Mouse (Mus musculus) lung, adult 2 months (tissue): ENCODE results near the gene Fbxw8. TPM values are rescaled to one million over a fixed set of nuclear protein-coding genes. Genes with fewer than 3 reads are reported as not detected.
A peak's percentile ranks its signal among the peaks of the same experiment; 100 is the strongest.

Experiments used
- DNase-seq: peaks from one replicate; pipeline ENCODE4 v3.0.0; 2022
- H3K4me1 ChIP-seq: fragments of 200-500 bp; 2 replicates; pipeline ENCODE4 v1.6.1; 2011; ENCODE audit warnings: low read length; ENCODE audit not compliant: control insufficient read depth, insufficient read depth
- H3K4me3 ChIP-seq: fragments of 200-500 bp; replicated peaks from 2 replicates; pipeline ENCODE3; 2011; ENCODE audit warnings: low read depth, mild to moderate bottlenecking, control low read depth, low read length; ENCODE audit errors: extremely low read depth
- CTCF ChIP-seq: fragments of 200-500 bp; IDR thresholded peaks from 2 replicates; pipeline ENCODE4 v1.5.1; 2011; ENCODE audit warnings: mild to moderate bottlenecking, low read length, control low read depth; ENCODE audit not compliant: insufficient read depth
- POLR2A ChIP-seq: fragments of 200-500 bp; IDR thresholded peaks from 2 replicates; pipeline ENCODE4 v1.6.1; 2011; ENCODE audit warnings: low read depth, mild to moderate bottlenecking, control low read depth, low read length, borderline replicate concordance; ENCODE audit errors: extremely low read depth
- WGBS: fragments of 180-500 bp; shearing (Covaris S2); methylation state at CpG from one replicate; pipeline ENCODE4 v1.1.7; 2018; 5-methylcytosine and 5-hydroxymethylcytosine counted together
- polyA plus RNA-seq: library from polyadenylated mRNA; depleted of rRNA; stranded (reverse); fragments of >200 nt; gene quantifications from 2 replicates; pipeline ENCODE4 v1.2.3, GENCODE M21; 2012

Gene Fbxw8
- polyA plus RNA-seq, 1 experiment: 79.1 TPM

GRCm38 (mm10) chr5:118083060-118083638, 72.1 kb downstream of the Fbxw8 start:
- no peak for TF ChIP-seq CTCF
- no peak for TF ChIP-seq POLR2A
- WGBS: 37% methylated on average over 12 of the region's 12 CpGs
- Histone ChIP-seq H3K4me1 (peaks cover 25% of the 10 kb centered on the region), H3K4me3 (no peak overlapping the region)
- no peak for DNase-seq

DNA sequence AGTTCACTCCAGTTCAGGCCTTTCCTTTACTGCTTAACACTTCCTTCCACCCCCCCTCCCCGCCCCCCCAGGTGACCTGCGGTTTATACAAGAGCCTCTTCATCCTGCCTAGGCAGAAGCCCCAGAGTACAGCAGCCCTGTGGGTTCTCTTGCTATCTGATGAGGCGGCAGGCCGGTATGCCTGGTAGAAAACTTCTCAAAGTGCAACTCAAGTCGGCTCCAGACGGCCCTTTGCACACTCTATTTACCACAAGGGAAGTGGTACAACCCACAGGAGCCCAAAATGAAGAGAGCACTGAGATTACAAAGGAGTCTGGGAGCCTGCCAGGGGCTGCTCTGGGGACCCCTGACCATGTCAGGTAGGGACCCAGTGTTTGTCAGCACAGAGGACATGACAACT, 73.3 kb downstream of the Fbxw8 start:
- DNase-seq: no peak
- H3K4me3 ChIP-seq: no peak overlapping the region
- 48% methylated on average over 6 of the region's 6 CpGs for WGBS

DNA sequence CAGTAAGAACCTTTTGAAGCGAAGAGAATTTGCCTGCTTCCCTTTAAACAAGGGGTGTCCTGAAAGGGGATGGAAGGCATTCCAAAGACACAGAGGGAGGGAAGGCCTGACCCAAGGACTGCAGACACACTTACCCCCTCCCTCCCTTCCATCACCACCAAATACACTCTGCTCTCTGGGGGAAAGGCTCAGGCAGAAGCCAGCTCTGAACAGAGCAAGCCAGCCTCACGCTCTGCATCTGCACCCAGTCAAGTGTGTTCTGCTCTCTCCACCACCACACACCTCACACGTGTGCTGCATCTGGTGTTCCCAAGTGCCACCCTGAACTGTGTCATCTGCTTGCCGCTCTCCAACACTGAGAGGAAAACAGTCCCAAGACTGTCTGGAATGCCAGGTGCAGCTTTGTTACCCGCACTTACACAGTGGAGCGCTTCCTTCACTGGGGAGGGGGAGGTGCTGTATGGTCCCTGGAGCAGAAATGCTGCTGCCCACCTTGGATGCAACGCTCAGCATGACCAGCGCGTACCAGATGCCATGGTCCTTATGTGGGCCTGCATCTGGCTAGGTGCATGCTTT, 73.8 kb downstream of the Fbxw8 start:
- WGBS: 77% methylated on average over 9 of the region's 9 CpGs
- Histone ChIP-seq H3K4me3 (no peak overlapping the region), H3K4me1 (peaks cover 25% of the 10 kb centered on the region)
- DNase-seq: no peak
- TF ChIP-seq CTCF (no peak), POLR2A (no peak)

More for the DNA sequence above, 73.3 kb downstream of the Fbxw8 start:
- peaks cover 25% of the 10 kb centered on the region for H3K4me1 ChIP-seq
- no peak for TF ChIP-seq CTCF
- no peak for TF ChIP-seq POLR2A

GRCm38 (mm10) chr5:118079839-118080250, 75.4 kb downstream of the Fbxw8 start:
- no peak for DNase-seq
- no peak overlapping the region for H3K4me3 ChIP-seq
- TF ChIP-seq CTCF: no peak
- TF ChIP-seq POLR2A: no peak
- peaks cover 25% of the 10 kb centered on the region for H3K4me1 ChIP-seq
- WGBS: 81% methylated on average over 11 of the region's 11 CpGs

DNA sequence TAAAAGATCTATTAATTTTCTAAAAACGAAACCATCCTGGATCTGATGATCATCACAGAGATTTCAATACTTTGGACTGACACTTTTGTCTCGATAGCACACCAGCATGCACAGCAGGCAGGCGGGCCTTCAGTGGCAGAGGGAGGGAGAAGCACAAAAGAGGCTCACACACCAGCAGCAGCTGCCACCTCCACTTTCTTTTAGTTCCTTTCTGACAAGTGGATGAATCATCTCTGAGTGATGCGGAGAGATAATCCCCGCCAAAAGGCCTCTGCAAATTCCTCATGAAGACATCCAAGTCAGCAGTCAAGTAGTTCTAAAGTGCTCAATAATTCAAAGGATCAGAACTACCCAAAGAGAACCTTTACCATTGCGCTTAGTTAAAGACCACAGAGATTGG, 75.9 kb downstream of the Fbxw8 start:
- H3K4me3 ChIP-seq: no peak overlapping the region
- peaks cover 21% of the 10 kb centered on the region for H3K4me1 ChIP-seq
- WGBS: 76% methylated on average over 6 of the region's 6 CpGs
- TF ChIP-seq CTCF (no peak), POLR2A (no peak)
- DNase-seq: no peak

DNA sequence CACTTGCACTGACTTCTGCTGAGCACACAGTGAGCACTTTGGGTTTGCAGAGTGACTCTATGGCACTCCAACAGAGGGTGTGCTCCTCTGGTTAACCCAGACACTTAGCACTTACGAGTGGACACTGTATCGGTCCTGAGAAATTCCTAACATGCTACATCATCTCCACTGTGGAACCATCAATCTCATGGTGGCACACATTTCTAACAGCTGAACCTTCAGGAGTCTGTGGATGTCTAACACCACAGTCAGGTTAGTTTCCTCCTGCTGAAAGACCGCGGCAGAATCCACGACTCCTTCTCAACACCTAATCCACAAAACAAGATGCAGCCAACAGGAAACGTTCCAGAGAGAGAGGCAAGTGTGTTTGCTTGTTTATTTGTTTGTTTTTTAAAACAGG, 76.7 kb downstream of the Fbxw8 start:
- TF ChIP-seq POLR2A: no peak
- no peak for TF ChIP-seq CTCF
- no peak for DNase-seq
- H3K4me3 ChIP-seq: no peak overlapping the region
- H3K4me1 ChIP-seq: peaks cover 15% of the 10 kb centered on the region
- whole genome bisulfite sequencing: 79% methylated on average over 6 of the region's 6 CpGs

GRCm38 (mm10) chr5:118076721-118077592, 78.3 kb downstream of the Fbxw8 start:
- no peak for DNase-seq
- H3K4me1 ChIP-seq: peaks cover 6% of the 10 kb centered on the region
- H3K4me3 ChIP-seq: no peak overlapping the region
- 72% methylated on average over 15 of the region's 15 CpGs for WGBS
- no peak for TF ChIP-seq CTCF
- no peak for TF ChIP-seq POLR2A

GRCm38 (mm10) chr5:118073213-118073773, 82.0 kb downstream of the Fbxw8 start:
- Histone ChIP-seq H3K4me3 (no peak overlapping the region), H3K4me1 (no peaks in the 10 kb centered on the region; the same call in 1 of the 2 replicates)
- TF ChIP-seq POLR2A (no peak), CTCF (no peak)
- 89% methylated on average over 15 of the region's 15 CpGs for WGBS
- no peak for DNase-seq

DNA sequence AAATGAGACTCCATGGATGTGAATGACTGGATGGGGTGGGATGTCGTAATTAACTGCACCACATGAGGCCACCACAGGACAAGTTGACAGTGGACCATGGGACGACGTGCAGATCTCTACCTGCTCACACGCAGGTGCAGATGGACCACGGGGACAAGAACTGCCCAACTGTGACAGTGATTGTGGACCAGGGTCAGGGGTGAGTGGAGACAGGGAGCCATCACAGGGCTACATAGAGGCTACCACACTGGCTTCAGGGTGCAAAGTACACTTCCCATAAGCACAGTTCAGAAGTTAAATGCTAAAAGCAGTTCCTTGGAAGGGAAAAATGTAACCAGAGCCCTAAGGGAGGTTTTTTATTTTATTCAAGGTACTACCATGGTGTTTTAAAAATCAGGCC, 83.5 kb downstream of the Fbxw8 start:
- H3K4me1 ChIP-seq: no peaks in the 10 kb centered on the region
- no peak for TF ChIP-seq CTCF
- no peak for TF ChIP-seq POLR2A
- no peak overlapping the region for H3K4me3 ChIP-seq
- WGBS: 79% methylated on average over 5 of the region's 5 CpGs
- no peak for DNase-seq

GRCm38 (mm10) chr5:118069315-118069714, 85.9 kb downstream of the Fbxw8 start:
- 44% methylated on average over 9 of the region's 9 CpGs for WGBS

More at GRCm38 (mm10) chr5:118069315-118069714, 85.9 kb downstream of the Fbxw8 start:
- H3K4me1 ChIP-seq: no peaks in the 10 kb centered on the region
- peak; percentile 54 for DNase-seq
- TF ChIP-seq POLR2A: no peak
- peak; percentile 93 for TF ChIP-seq CTCF
- no peak overlapping the region for H3K4me3 ChIP-seq
